In the genomic region with DNA sequence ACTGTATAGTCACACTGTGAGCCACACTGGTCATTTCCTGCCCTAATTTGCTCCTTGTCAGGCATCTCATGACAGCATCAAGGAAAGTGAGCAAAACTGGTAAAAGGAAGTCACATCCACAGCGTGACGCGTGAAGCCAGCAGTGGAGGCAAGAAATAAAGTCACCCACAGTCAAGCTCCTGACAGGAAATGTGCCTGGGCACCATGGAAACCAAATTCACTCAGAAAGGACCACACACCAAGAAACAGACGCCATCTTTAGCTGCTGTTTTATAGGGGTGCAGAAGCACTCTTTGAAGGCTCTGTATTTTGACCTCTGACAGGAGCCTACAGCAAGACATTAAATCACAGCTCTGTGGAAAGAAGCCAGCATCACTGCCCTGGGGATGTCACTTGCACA, we compare ENCODE assay signal across 18 mouse cellular contexts.
DNase-seq lines count a peak whose midpoint lies in the region; ATAC-seq and TF ChIP-seq lines count a peak whose summit lies in the region.
"Had no signal": no experiment of that assay in that cellular context is flagged by ENCODE, and none has a peak within 500 bp of the region (broad histone marks: within the 10 kb centered on the region; RNA-seq: fewer than 3 reads in every experiment).

No protein-coding gene starts in this region.

- H3K27ac ChIP-seq in midbrain, embryonic 13.5 days, result no peak overlapping the region
- H3K27ac ChIP-seq: heart, embryonic 13.5 days had no signal

- WGBS in midbrain, embryonic 13.5 days, result 75% methylated on average over 4 of the region's 4 CpGs

- H3K4me3 ChIP-seq in midbrain, embryonic 13.5 days (replicated peaks), result no peak overlapping the region
- H3K4me3 ChIP-seq: heart, embryonic 13.5 days; megakaryocyte, embryonic 14.5 days had no signal

- no peaks in the 10 kb centered on the region for H3K27me3 ChIP-seq in midbrain, embryonic 13.5 days

- H3K9ac ChIP-seq in midbrain, embryonic 13.5 days (replicated peaks), result no peak overlapping the region
- H3K9ac ChIP-seq: heart, embryonic 13.5 days had no signal

- no peak for TF ChIP-seq CTCF in brain, embryonic 14.5 days (IDR thresholded peaks at IDR 0.05; ENCODE audit: borderline replicate concordance, extremely low read depth, insufficient read depth, insufficient read length)

- peak; percentile 31 for ATAC-seq in granulocyte monocyte progenitor cell, adult 5-6 weeks (replicated peaks; ENCODE audit: poor library complexity, severe bottlenecking)
- no peak for ATAC-seq in megakaryocyte-erythroid progenitor cell, adult 5-6 weeks (replicated peaks; ENCODE audit: low FRiP score, low TSS enrichment, poor library complexity, severe bottlenecking)
- ATAC-seq in midbrain, embryonic 13.5 days, result no peak
- ATAC-seq: forebrain, embryonic 14.5 days; inflammation-experienced regulatory T-cells, adult 6 months had no signal

- H3K36me3 ChIP-seq in midbrain, embryonic 13.5 days, result no peaks in the 10 kb centered on the region
- H3K36me3 ChIP-seq: heart, embryonic 13.5 days had no signal

- 0 out of 2 replicates have a peak, but pooled peaks cover 3% of the 10 kb centered on the region for H3K4me1 ChIP-seq in midbrain, embryonic 13.5 days (replicated peaks)
- H3K4me1 ChIP-seq: heart, embryonic 13.5 days had no signal

- peak; percentile 27 for DNase-seq in kidney, postnatal 10 days
- DNase-seq in kidney, adult 18-20 months, result no peak
- DNase-seq in brain, embryonic 14.5 days (ENCODE audit: low read depth), result peak; percentile 32
- peak; percentile 78 for DNase-seq in mesoderm, embryonic 11.5 days (ENCODE audit: low read depth, low spot score)
- DNase-seq: cerebellum, adult 11 months; cerebellum, postnatal 36 days; heart, postnatal 36 days; kidney, postnatal 25 days; lung, adult 2 months; right cerebral cortex, postnatal 14 days; thymus, postnatal 14 days had no signal

- no peak overlapping the region for H3K4me2 ChIP-seq in midbrain, embryonic 13.5 days (replicated peaks)
- H3K4me2 ChIP-seq: heart, embryonic 13.5 days had no signal

- no peaks in the 10 kb centered on the region for H3K9me3 ChIP-seq in midbrain, embryonic 13.5 days
- H3K9me3 ChIP-seq: heart, embryonic 13.5 days had no signal

- TF ChIP-seq POLR2A in brain, embryonic 14.5 days (IDR thresholded peaks at IDR 0.05; ENCODE audit: borderline replicate concordance, extremely low read depth, insufficient read depth, insufficient read length, poor library complexity, severe bottlenecking), result no peak
